ENCODE assay signal across 16 mouse cellular contexts in the genomic region with DNA sequence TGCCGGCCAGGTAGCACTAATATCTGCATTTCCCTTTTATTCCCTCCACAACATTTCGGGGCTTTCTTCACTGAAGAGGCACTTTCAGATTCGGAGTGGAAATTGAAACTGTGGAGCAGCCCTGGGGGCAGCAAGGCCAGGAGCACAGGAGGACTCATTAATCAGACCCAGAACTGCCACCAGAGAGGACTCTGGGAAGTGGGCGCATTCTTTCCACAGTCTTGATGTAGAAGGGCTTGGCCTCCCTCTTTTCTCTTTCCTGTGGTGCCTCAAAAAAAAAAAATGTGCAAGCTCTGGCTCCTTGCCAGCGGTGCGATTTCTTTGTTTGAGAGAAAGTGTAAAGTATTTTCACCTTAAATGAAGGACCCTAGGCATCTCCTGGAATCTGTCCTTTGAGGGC.
DNase-seq lines count a peak whose midpoint lies in the region; ATAC-seq lines count a peak whose summit lies in the region.
"Had no signal": no experiment of that assay in that cellular context is flagged by ENCODE, and none has a peak within 500 bp of the region (broad histone marks: within the 10 kb centered on the region; RNA-seq: fewer than 3 reads in every experiment).

No protein-coding gene starts in this region.

- ATAC-seq in midbrain, embryonic 15.5 days (replicated peaks) = peak; percentile 66
- no peak for ATAC-seq in midbrain, embryonic 11.5 days (ENCODE audit: low FRiP score)
- peak; percentile 84; the same call in 1 of the 2 replicates for ATAC-seq in limb, embryonic 13.5 days (ENCODE audit: low FRiP score, low read depth)

- H3K4me3 ChIP-seq in midbrain, embryonic 15.5 days = no peak overlapping the region
- H3K4me3 ChIP-seq in midbrain, embryonic 11.5 days (ENCODE audit: low read depth, low read length) = no peak overlapping the region
- no peak overlapping the region for H3K4me3 ChIP-seq in limb, embryonic 13.5 days
- H3K4me3 ChIP-seq: hindbrain, embryonic 10.5 days; layer of hippocampus, adult 2 months; liver, embryonic 13.5 days; neural tube, embryonic 13.5 days had no signal

- no peak overlapping the region for H3K4me2 ChIP-seq in midbrain, embryonic 15.5 days
- no peak overlapping the region for H3K4me2 ChIP-seq in midbrain, embryonic 11.5 days
- peak overlapping the region; percentile 32; the same call in 1 of the 2 replicates for H3K4me2 ChIP-seq in limb, embryonic 13.5 days (replicated peaks)
- H3K4me2 ChIP-seq: liver, embryonic 13.5 days; neural tube, embryonic 13.5 days had no signal

- WGBS in midbrain, embryonic 15.5 days = 74% methylated on average over 6 of the region's 6 CpGs
- 85% methylated on average over 6 of the region's 6 CpGs for WGBS in midbrain, embryonic 11.5 days
- 44% methylated on average over 6 of the region's 6 CpGs for WGBS in limb, embryonic 13.5 days

- H3K27me3 ChIP-seq in midbrain, embryonic 15.5 days (replicated peaks) = no peaks in the 10 kb centered on the region
- no peaks in the 10 kb centered on the region for H3K27me3 ChIP-seq in midbrain, embryonic 11.5 days (ENCODE audit: control insufficient read depth, insufficient read depth, low read length)
- no peaks in the 10 kb centered on the region for H3K27me3 ChIP-seq in limb, embryonic 13.5 days
- H3K27me3 ChIP-seq: liver, embryonic 13.5 days; neural tube, embryonic 13.5 days had no signal

- no peaks in the 10 kb centered on the region for H3K36me3 ChIP-seq in midbrain, embryonic 15.5 days (replicated peaks)
- no peaks in the 10 kb centered on the region for H3K36me3 ChIP-seq in midbrain, embryonic 11.5 days (ENCODE audit: control insufficient read depth, insufficient read depth, low read length)
- no peaks in the 10 kb centered on the region for H3K36me3 ChIP-seq in limb, embryonic 13.5 days
- H3K36me3 ChIP-seq: hindbrain, embryonic 10.5 days; liver, embryonic 13.5 days; neural tube, embryonic 13.5 days had no signal

- peak; percentile 19 for DNase-seq in embryo, embryonic 11 days
- no peak for DNase-seq in embryo, embryonic 10.5 days (ENCODE audit: low spot score)
- peak; percentile 2 for DNase-seq in kidney, adult 9 months
- DNase-seq in kidney, adult 11 months = no peak
- no peak for DNase-seq in midbrain, embryonic 11.5 days (ENCODE audit: low spot score, missing footprints)
- DNase-seq in cerebellum, postnatal 4 days (ENCODE audit: low spot score in 2 of 2) = no peak
- DNase-seq: adrenal gland, adult 2 months; cerebellum, adult 2 months; gastrocnemius, postnatal 36 days; liver, embryonic 13.5 days; lung, postnatal 4 days had no signal

- H3K9me3 ChIP-seq in midbrain, embryonic 15.5 days = no peaks in the 10 kb centered on the region
- H3K9me3 ChIP-seq in midbrain, embryonic 11.5 days (ENCODE audit: control insufficient read depth, low read length) = no peaks in the 10 kb centered on the region
- H3K9me3 ChIP-seq in limb, embryonic 13.5 days = no peaks in the 10 kb centered on the region
- H3K9me3 ChIP-seq: hindbrain, embryonic 10.5 days; liver, embryonic 13.5 days; neural tube, embryonic 13.5 days had no signal

- H3K4me1 ChIP-seq in midbrain, embryonic 15.5 days = no peaks in the 10 kb centered on the region
- no peaks in the 10 kb centered on the region for H3K4me1 ChIP-seq in midbrain, embryonic 11.5 days (ENCODE audit: control insufficient read depth, insufficient read depth, low read length)
- peaks cover 11% of the 10 kb centered on the region for H3K4me1 ChIP-seq in limb, embryonic 13.5 days
- H3K4me1 ChIP-seq: hindbrain, embryonic 10.5 days; liver, embryonic 13.5 days; neural tube, embryonic 13.5 days had no signal

- no peak overlapping the region for H3K9ac ChIP-seq in midbrain, embryonic 15.5 days
- H3K9ac ChIP-seq in midbrain, embryonic 11.5 days (ENCODE audit: low read length) = no peak overlapping the region
- no peak overlapping the region for H3K9ac ChIP-seq in limb, embryonic 13.5 days
- H3K9ac ChIP-seq: liver, embryonic 13.5 days; neural tube, embryonic 13.5 days had no signal

- H3K27ac ChIP-seq in midbrain, embryonic 15.5 days = no peak overlapping the region
- no peak overlapping the region for H3K27ac ChIP-seq in midbrain, embryonic 11.5 days (ENCODE audit: low read depth, low read length)
- H3K27ac ChIP-seq in limb, embryonic 13.5 days = peak overlapping the region; percentile 39; the same call in 1 of the 2 replicates
- H3K27ac ChIP-seq: hindbrain, embryonic 10.5 days; layer of hippocampus, adult 2 months; liver, embryonic 13.5 days; neural tube, embryonic 13.5 days had no signal

Comparison
In these comparisons a context has a peak if more than half of its experiments do, and no peak if none do; other contexts are left out.
1. DNase-seq: peak in embryo, embryonic 11 days (single experiment) and kidney, adult 9 months (single experiment); none in embryo, embryonic 10.5 days (single experiment), kidney, adult 11 months (single experiment), midbrain, embryonic 11.5 days (single experiment) and cerebellum, postnatal 4 days (0 of 2).